Mouse (Mus musculus) small intestine, adult 2 months (tissue): ENCODE measurements around the gene Pilrb2. TPM values are rescaled to one million over a fixed set of nuclear protein-coding genes. Genes with fewer than 3 reads are reported as not detected.
"Not testable (repeated sequence)": the region's sequence is repeated elsewhere in the genome, so short reads cannot be mapped to it uniquely, and the experiment has no call there.

ENCODE experiments used
- H3K27ac ChIP-seq: fragments of 200-500 bp; 2 replicates; pipeline ENCODE4 v1.5.1; 2012; ENCODE audit warnings: low read depth, low read length, control low read depth, inconsistent platforms; ENCODE audit not compliant: insufficient read depth
- H3K27me3 ChIP-seq: fragments of 200-500 bp; 2 replicates; pipeline ENCODE4 v1.6.1; 2012; ENCODE audit warnings: mild to moderate bottlenecking, moderate library complexity, low read length, inconsistent platforms; ENCODE audit not compliant: control insufficient read depth, insufficient read depth
- H3K36me3 ChIP-seq: fragments of 200-500 bp; 2 replicates; pipeline ENCODE4 v1.6.1; 2012; ENCODE audit warnings: mild to moderate bottlenecking, low read length, control low read depth, inconsistent platforms; ENCODE audit not compliant: control insufficient read depth, insufficient read depth
- H3K4me1 ChIP-seq: fragments of 200-500 bp; 2 replicates; pipeline ENCODE4 v1.6.1; 2012; ENCODE audit warnings: low read length, inconsistent platforms, mixed read lengths; ENCODE audit not compliant: control insufficient read depth, insufficient read depth, insufficient read length
- H3K4me3 ChIP-seq: fragments of 200-500 bp; 2 replicates; pipeline ENCODE4 v1.5.1; 2012; ENCODE audit warnings: low read depth, mild to moderate bottlenecking, control low read depth, inconsistent platforms, low read length, moderate library complexity
- CTCF ChIP-seq: fragments of 200-500 bp; IDR thresholded peaks from 2 replicates; pipeline ENCODE4 v1.5.1; 2012; ENCODE audit warnings: low read depth, mild to moderate bottlenecking, control low read depth, inconsistent platforms, low read length, moderate library complexity, mixed read lengths; ENCODE audit not compliant: insufficient replicate concordance, insufficient read length; ENCODE audit errors: extremely low read depth
- POLR2A ChIP-seq: fragments of 200-500 bp; IDR thresholded peaks from 2 replicates; pipeline ENCODE4 v1.6.1; 2012; ENCODE audit warnings: low read depth, mild to moderate bottlenecking, control low read depth, inconsistent platforms, low read length, moderate library complexity
- WGBS: fragments of 180-500 bp; shearing (Covaris S2); methylation state at CpG from one replicate; pipeline ENCODE4 v1.1.7; 2018; 5-methylcytosine and 5-hydroxymethylcytosine counted together
- polyA plus RNA-seq: library from polyadenylated mRNA; depleted of rRNA; stranded (reverse); fragments of >200 nt; gene quantifications from 2 replicates; pipeline ENCODE4 v1.2.3, GENCODE M21; 2012; rRNA removed

Pilrb2 gene
- 3.7 and 5.2 TPM in 2 replicates for polyA plus RNA-seq

GRCm38 (mm10) chr5:137871644-137872380 is at the start of gene Pilrb2:
TSS of gene Pilrb2 (minus strand) at chr5:137871815.
- 65% methylated on average over 3 of the region's 3 CpGs for WGBS
- Histone ChIP-seq H3K4me3 (peak within 1 kb of the TSS; percentile 33), H3K27ac (peak within 1 kb of the TSS; percentile 22; the same call in 1 of the 2 replicates)
- H3K27me3 ChIP-seq, H3K4me1 ChIP-seq, H3K36me3 ChIP-seq: not testable (repeated sequence)

GRCm38 (mm10) chr5:137915550-137915949 is 43.9 kb upstream of the Pilrb2 start:
- Histone ChIP-seq H3K4me3 (no peak overlapping the region), H3K36me3 (peaks cover 52% of the 10 kb centered on the region), H3K27ac (no peak overlapping the region), H3K27me3 (no peaks in the 10 kb centered on the region), H3K4me1 (peaks cover 7% of the 10 kb centered on the region)
- TF ChIP-seq CTCF, result no peak
- no peak for TF ChIP-seq POLR2A
- WGBS, result 24% methylated on average over 6 of the region's 6 CpGs

- TF ChIP-seq POLR2A (no peak), CTCF (no peak)
- H3K36me3 ChIP-seq, result peaks cover 63% of the 10 kb centered on the region
Measured at GRCm38 (mm10) chr5:137914508-137914907, 42.9 kb upstream of the Pilrb2 start.

GRCm38 (mm10) chr5:137909564-137910262 is 38.1 kb upstream of the Pilrb2 start:
- peaks cover 58% of the 10 kb centered on the region for H3K36me3 ChIP-seq
- no peaks in the 10 kb centered on the region for H3K27me3 ChIP-seq
- peaks cover 4% of the 10 kb centered on the region for H3K4me1 ChIP-seq
- no peak overlapping the region for H3K4me3 ChIP-seq
- TF ChIP-seq POLR2A (no peak), CTCF (no peak)
- H3K27ac ChIP-seq, result no peak overlapping the region
- whole genome bisulfite sequencing, result 91% methylated on average over 3 of the region's 3 CpGs

More at GRCm38 (mm10) chr5:137914508-137914907, 42.9 kb upstream of the Pilrb2 start:
- H3K4me3 ChIP-seq, result no peak overlapping the region
- peaks cover 7% of the 10 kb centered on the region for H3K4me1 ChIP-seq
- H3K27me3 ChIP-seq, result no peaks in the 10 kb centered on the region
- H3K27ac ChIP-seq, result no peak overlapping the region

GRCm38 (mm10) chr5:137897812-137898211 is 26.2 kb upstream of the Pilrb2 start:
- Histone ChIP-seq H3K36me3 (peaks cover 66% of the 10 kb centered on the region), H3K4me3 (no peak overlapping the region), H3K27me3 (no peaks in the 10 kb centered on the region), H3K27ac (no peak overlapping the region), H3K4me1 (no peaks in the 10 kb centered on the region)
- WGBS, result 71% methylated on average over 1 of the region's 1 CpGs
- TF ChIP-seq POLR2A (no peak), CTCF (no peak)

- no peak for TF ChIP-seq POLR2A
- no peak for TF ChIP-seq CTCF
- Histone ChIP-seq H3K27ac (no peak overlapping the region), H3K36me3 (peaks cover 45% of the 10 kb centered on the region), H3K27me3 (no peaks in the 10 kb centered on the region), H3K4me3 (no peak overlapping the region), H3K4me1 (no peaks in the 10 kb centered on the region)
- 38% methylated on average over 1 of the region's 1 CpGs for WGBS
Measured at GRCm38 (mm10) chr5:137892954-137893353, 21.3 kb upstream of the Pilrb2 start.

GRCm38 (mm10) chr5:137887666-137888065 is 16.1 kb upstream of the Pilrb2 start:
- peaks cover 12% of the 10 kb centered on the region for H3K36me3 ChIP-seq
- H3K4me3 ChIP-seq, result no peak overlapping the region
- no peaks in the 10 kb centered on the region for H3K27me3 ChIP-seq
- 81% methylated on average over 1 of the region's 1 CpGs for WGBS
- H3K4me1 ChIP-seq, result no peaks in the 10 kb centered on the region
- no peak overlapping the region for H3K27ac ChIP-seq
- no peak for TF ChIP-seq CTCF
- no peak for TF ChIP-seq POLR2A
